Mouse (Mus musculus) liver, embryonic 16.5 days (tissue): ENCODE measurements around the gene Scfd2. TPM values are rescaled to one million over a fixed set of nuclear protein-coding genes. Genes with fewer than 3 reads are reported as not detected.

ENCODE experiments used
- ATAC-seq: fragments of 200-750 bp; cut with Nextera tagmentation; 2 replicates; pipeline ENCODE4 v1.8.0; 2017; ENCODE audit warnings: low read depth, mild to moderate bottlenecking, moderate number of reproducible peaks, moderate library complexity
- H3K27ac ChIP-seq: fragments of 300-500 bp; sonication (generic); 2 replicates; pipeline ENCODE4 v1.5.1; 2014; ENCODE audit warnings: mild to moderate bottlenecking, low read length
- H3K27me3 ChIP-seq: fragments of 300-500 bp; sonication (generic); 2 replicates; pipeline ENCODE4 v1.6.1; 2014; ENCODE audit warnings: low read depth, low read length, mixed read lengths; ENCODE audit not compliant: control insufficient read depth, insufficient read depth
- H3K36me3 ChIP-seq: fragments of 300-500 bp; sonication (generic); 2 replicates; pipeline ENCODE4 v1.6.1; 2014; ENCODE audit warnings: mild to moderate bottlenecking; ENCODE audit not compliant: control insufficient read depth, insufficient read depth
- H3K4me1 ChIP-seq: fragments of 300-500 bp; sonication (generic); 2 replicates; pipeline ENCODE4 v1.6.1; 2014; ENCODE audit warnings: low read depth, low read length, mixed read lengths; ENCODE audit not compliant: control insufficient read depth
- H3K4me2 ChIP-seq: fragments of 300-500 bp; sonication (generic); 2 replicates; pipeline ENCODE4 v1.6.1; 2014; ENCODE audit warnings: low read depth, low read length, mixed read lengths
- H3K4me3 ChIP-seq: fragments of 300-500 bp; sonication (generic); 2 replicates; pipeline ENCODE4 v1.5.1; 2014; ENCODE audit warnings: low read depth, mild to moderate bottlenecking, low read length
- H3K9ac ChIP-seq: fragments of 300-500 bp; sonication (generic); 2 replicates; pipeline ENCODE4 v1.6.1; 2014; ENCODE audit warnings: low read depth, low read length
- H3K9me3 ChIP-seq: fragments of 300-500 bp; sonication (generic); replicated peaks from 2 replicates; pipeline ENCODE4 v1.6.1; 2016; ENCODE audit warnings: low read length; ENCODE audit not compliant: control insufficient read depth
- WGBS: fragments of 180-500 bp; shearing (Covaris S2); extraction: QIAGEN DNeasy Blood & Tissue Kit; methylation state at CpG from one replicate; pipeline ENCODE4 v1.1.7; 2014; ENCODE audit not compliant: insufficient replicate concordance; 5-methylcytosine and 5-hydroxymethylcytosine counted together
- polyA plus RNA-seq: library from polyadenylated mRNA; unstranded; fragments of >200 nt; fragmentation: Nextera tagmentation; extraction: Ambion mirVana; gene quantifications from 2 replicates; pipeline ENCODE4 v1.2.1, GENCODE M21; 2015

Gene Scfd2
- polyA plus RNA-seq, 1 experiment from 2014 or later: 10.4 TPM

DNA sequence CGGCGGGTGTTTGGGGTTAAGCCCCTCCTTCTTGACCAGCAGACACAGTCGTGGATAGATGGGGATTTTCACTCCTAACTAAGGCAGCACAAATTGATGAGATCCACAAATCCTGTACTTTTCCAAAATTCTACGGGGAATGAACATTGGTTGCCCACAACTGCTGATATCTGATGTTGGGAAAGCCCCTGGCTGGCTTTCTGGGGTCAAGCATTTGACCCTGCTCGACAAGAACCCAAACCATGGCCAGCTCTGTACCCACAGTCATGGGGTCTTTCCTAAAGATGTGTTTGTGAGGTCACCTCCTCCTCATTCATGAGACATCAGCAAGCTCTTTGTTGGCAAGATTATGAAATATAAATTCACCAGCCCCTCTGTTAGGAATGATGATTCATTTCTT is 230.6 kb downstream of the Scfd2 start:
- no peaks in the 10 kb centered on the region for H3K4me1 ChIP-seq
- no peaks in the 10 kb centered on the region for H3K36me3 ChIP-seq
- no peak overlapping the region for H3K4me3 ChIP-seq
- no peaks in the 10 kb centered on the region for H3K9me3 ChIP-seq
- H3K27ac ChIP-seq: no peak overlapping the region
- ATAC-seq: no peak
- no peak overlapping the region for H3K4me2 ChIP-seq
- H3K9ac ChIP-seq: no peak overlapping the region
- 62% methylated on average over 5 of the region's 5 CpGs for WGBS
- H3K27me3 ChIP-seq: no peaks in the 10 kb centered on the region

DNA sequence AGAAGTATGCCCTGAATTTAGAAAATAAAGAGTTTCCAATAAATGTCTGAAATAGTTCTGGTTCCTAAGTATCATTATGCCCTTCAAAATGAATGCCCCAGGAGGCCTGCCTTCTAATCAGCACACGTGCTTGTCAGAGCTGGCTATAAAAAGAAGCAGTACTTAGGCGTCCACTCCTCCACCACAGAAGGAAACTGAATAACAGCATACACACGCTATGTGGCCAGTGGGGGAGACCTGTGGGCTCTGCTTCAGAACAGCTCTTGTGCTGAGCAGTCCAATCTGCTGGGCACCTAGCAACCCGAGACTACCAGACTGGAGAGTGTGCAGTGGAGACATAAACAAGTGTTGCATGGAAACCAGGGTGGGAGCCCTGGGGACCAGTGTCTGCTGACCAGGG is 231.4 kb downstream of the Scfd2 start:
- H3K4me1 ChIP-seq: no peaks in the 10 kb centered on the region
- H3K27ac ChIP-seq: no peak overlapping the region
- H3K4me3 ChIP-seq: no peak overlapping the region
- H3K4me2 ChIP-seq: no peak overlapping the region
- H3K9ac ChIP-seq: no peak overlapping the region
- no peaks in the 10 kb centered on the region for H3K36me3 ChIP-seq
- no peak for ATAC-seq
- H3K9me3 ChIP-seq: no peaks in the 10 kb centered on the region
- 40% methylated on average over 4 of the region's 4 CpGs for WGBS
- no peaks in the 10 kb centered on the region for H3K27me3 ChIP-seq

DNA sequence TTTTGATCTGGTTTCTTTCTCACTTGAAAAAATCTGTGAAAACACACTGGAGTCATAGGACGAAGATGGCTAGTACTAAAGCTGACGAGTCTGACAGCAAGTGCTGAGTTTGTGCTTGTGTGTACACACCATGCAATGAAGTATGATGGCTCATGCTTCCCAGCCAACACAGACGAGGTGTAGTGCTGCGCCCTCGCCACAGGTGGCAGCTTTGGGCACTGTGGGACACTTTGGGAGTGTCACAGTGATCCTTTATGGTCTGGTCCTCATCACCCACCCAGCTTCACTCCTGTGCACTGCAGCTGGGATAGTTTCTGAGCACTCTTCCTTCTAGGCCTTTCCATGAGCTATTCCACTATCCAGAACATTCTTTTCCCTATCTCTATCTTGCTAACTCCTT is 234.4 kb downstream of the Scfd2 start:
- H3K4me3 ChIP-seq: no peak overlapping the region
- H3K4me1 ChIP-seq: no peaks in the 10 kb centered on the region
- ATAC-seq: no peak
- no peak overlapping the region for H3K4me2 ChIP-seq
- H3K9ac ChIP-seq: no peak overlapping the region
- 55% methylated on average over 5 of the region's 5 CpGs for WGBS
- H3K27me3 ChIP-seq: no peaks in the 10 kb centered on the region
- H3K36me3 ChIP-seq: no peaks in the 10 kb centered on the region
- H3K27ac ChIP-seq: no peak overlapping the region
- H3K9me3 ChIP-seq: no peaks in the 10 kb centered on the region

DNA sequence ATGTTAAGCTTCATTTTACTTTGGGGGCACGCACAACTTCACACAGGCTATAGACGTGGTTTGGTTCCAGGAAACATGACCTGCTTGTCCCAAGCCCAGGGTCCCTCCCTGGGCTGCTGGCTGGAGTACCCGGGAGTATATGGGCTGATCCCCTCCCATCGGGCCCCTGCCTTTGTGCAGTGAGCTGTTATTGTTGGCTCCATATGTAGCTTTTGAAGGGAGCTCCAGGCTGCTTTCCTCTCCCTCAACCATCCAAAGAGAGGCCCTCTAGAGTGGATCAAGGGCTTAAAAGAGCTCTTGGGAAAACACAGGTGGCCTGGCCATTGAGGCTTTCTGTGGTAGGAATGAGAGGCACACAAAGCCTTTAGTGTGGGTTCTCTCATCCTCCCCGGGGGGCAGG is 235.5 kb downstream of the Scfd2 start:
- H3K9me3 ChIP-seq: no peaks in the 10 kb centered on the region
- H3K4me1 ChIP-seq: no peaks in the 10 kb centered on the region
- H3K4me3 ChIP-seq: no peak overlapping the region
- no peaks in the 10 kb centered on the region for H3K27me3 ChIP-seq
- H3K4me2 ChIP-seq: no peak overlapping the region
- no peaks in the 10 kb centered on the region for H3K36me3 ChIP-seq
- ATAC-seq: no peak
- H3K9ac ChIP-seq: no peak overlapping the region
- 58% methylated on average over 5 of the region's 5 CpGs for WGBS
- no peak overlapping the region for H3K27ac ChIP-seq

DNA sequence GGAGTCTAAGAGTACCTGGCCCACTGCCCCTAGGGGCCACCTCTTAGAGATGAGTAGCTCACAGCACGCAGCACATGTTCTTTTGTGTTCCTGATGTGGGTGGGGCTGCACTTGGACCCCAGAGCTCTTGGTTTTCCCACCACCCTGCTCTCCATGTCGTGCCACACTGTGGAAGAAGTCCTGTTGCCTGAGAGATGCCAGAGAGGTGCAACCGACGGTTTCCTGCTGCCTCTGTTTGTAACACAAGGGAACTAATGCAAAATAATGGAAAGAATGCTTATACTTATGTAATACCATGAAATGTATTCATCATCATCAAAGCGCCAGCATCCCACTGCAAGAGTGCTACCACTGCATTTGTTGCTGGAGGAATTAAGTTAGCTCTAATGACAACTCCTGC is 238.0 kb downstream of the Scfd2 start:
- WGBS: 61% methylated on average over 5 of the region's 5 CpGs
- no peak overlapping the region for H3K4me2 ChIP-seq
- H3K27me3 ChIP-seq: no peaks in the 10 kb centered on the region
- no peaks in the 10 kb centered on the region for H3K4me1 ChIP-seq
- H3K36me3 ChIP-seq: no peaks in the 10 kb centered on the region
- H3K27ac ChIP-seq: no peak overlapping the region
- H3K4me3 ChIP-seq: no peak overlapping the region
- no peak for ATAC-seq
- no peak overlapping the region for H3K9ac ChIP-seq
- H3K9me3 ChIP-seq: no peaks in the 10 kb centered on the region

DNA sequence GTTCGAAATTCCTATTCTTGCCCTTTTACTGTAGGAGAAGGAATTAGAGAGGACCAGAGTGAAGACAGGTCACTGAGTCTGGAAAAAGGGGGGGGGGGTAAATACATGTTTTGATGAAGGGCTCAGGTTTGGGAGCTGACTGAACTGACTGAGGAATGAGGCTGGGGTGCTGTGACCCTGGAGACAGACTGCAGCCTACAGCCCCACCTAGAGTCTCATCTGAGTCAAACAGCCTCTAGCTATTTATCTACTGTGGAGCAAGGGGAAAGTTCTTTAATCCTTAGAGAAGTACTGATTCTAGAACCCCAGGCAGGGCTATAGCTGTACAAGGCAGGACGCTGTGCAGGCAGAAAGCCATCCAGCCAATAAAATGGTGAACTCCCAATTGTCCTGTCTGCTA is 239.5 kb downstream of the Scfd2 start:
- Histone ChIP-seq H3K4me3 (no peak overlapping the region), H3K4me1 (no peaks in the 10 kb centered on the region), H3K9ac (no peak overlapping the region), H3K4me2 (no peak overlapping the region), H3K36me3 (no peaks in the 10 kb centered on the region), H3K9me3 (no peaks in the 10 kb centered on the region), H3K27ac (no peak overlapping the region), H3K27me3 (no peaks in the 10 kb centered on the region)
- no peak for ATAC-seq
- 69% methylated on average over 2 of the region's 2 CpGs for WGBS

DNA sequence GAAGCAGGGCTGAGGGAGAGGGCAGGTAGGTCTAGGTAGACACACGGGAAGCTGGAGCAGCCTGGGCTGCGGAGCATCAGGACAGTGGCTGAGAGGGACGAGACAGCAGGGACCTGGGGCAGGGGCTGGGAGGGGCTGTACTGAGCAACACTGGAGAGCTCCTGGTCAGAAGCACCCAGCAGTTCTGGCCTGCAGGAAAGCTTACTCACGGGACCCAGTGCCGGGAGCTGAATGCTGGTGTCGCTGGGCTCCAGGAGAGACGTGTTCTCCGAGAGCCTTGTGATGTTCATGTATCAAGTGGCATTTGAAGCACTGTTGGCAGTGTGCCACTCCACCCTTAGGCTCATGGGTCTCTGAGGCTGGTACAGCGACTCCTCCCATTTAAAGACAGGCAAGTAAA is 240.0 kb downstream of the Scfd2 start:
- Histone ChIP-seq H3K9ac (no peak overlapping the region), H3K27ac (no peak overlapping the region), H3K4me3 (no peak overlapping the region), H3K4me2 (no peak overlapping the region), H3K36me3 (no peaks in the 10 kb centered on the region), H3K27me3 (no peaks in the 10 kb centered on the region), H3K9me3 (no peaks in the 10 kb centered on the region), H3K4me1 (no peaks in the 10 kb centered on the region)
- ATAC-seq: no peak
- 75% methylated on average over 9 of the region's 9 CpGs for WGBS

DNA sequence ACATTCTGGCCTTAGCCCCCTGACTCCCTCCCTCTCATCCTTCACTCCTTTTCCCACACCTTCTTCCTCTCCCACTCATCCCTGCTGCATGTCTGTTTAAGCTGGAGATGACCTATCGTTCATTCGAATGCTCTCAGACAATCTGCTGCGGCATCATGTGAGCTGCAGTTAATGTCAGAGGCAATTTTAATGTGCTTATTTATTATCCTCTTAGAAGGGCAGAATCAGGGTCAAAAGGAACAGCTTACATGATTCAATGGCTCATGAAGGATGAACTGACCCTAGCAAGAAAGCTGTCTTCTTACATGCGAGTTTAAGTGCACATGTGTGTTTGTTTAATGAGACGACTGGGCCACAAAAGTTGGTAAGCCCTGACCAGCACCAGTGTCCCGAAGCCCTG is 241.6 kb downstream of the Scfd2 start:
- no peak overlapping the region for H3K9ac ChIP-seq
- no peak overlapping the region for H3K27ac ChIP-seq
- no peak overlapping the region for H3K4me2 ChIP-seq
- H3K9me3 ChIP-seq: no peaks in the 10 kb centered on the region
- no peak for ATAC-seq
- no peaks in the 10 kb centered on the region for H3K4me1 ChIP-seq
- WGBS: 74% methylated on average over 6 of the region's 6 CpGs
- no peaks in the 10 kb centered on the region for H3K36me3 ChIP-seq
- no peak overlapping the region for H3K4me3 ChIP-seq
- no peaks in the 10 kb centered on the region for H3K27me3 ChIP-seq

DNA sequence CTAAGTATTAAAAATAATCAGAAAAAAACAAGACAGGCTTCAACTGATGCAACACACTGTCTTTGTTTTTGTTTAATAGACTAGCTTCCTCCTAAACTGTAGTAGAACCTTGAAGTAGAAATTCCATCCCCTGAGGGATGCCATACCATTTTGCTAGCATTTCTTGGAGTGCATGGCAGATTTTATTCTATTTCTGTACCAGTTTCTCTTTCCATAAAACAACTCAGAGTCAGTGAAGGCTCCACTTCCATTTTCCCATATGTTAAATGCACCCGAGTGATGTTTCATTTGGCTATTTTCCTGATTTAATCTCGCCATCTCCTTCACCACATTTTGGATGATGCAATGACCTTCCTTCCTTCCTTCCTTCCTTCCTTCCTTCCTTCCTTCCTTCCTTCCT is 243.4 kb downstream of the Scfd2 start:
- 65% methylated on average over 2 of the region's 2 CpGs for WGBS
- Histone ChIP-seq H3K27me3 (no peaks in the 10 kb centered on the region), H3K36me3 (no peaks in the 10 kb centered on the region), H3K4me1 (no peaks in the 10 kb centered on the region), H3K9me3 (no peaks in the 10 kb centered on the region), H3K27ac (no peak overlapping the region), H3K9ac (no peak overlapping the region), H3K4me3 (no peak overlapping the region), H3K4me2 (no peak overlapping the region)
- no peak for ATAC-seq

DNA sequence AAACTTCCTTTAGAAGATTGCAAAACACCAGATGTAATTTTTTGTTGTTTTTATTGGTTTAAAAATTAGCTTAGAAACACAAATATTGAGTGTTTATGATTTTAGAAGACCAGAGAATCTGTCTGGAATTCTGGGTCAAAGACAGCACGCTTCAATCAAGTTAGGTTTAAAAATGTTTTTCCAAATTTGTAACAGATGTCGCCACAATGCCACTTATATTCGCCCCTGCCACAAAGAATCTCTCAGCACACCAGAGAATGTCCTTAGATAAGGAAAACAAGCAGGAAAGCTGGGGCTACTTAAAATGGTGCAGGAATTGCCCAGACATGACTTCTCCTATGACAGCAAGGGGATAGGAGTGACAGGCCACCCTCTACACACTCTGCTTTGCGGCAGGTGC is 245.3 kb downstream of the Scfd2 start:
- Histone ChIP-seq H3K27me3 (no peaks in the 10 kb centered on the region), H3K4me1 (no peaks in the 10 kb centered on the region), H3K36me3 (no peaks in the 10 kb centered on the region), H3K4me2 (no peak overlapping the region), H3K27ac (no peak overlapping the region), H3K9me3 (no peaks in the 10 kb centered on the region), H3K4me3 (no peak overlapping the region), H3K9ac (no peak overlapping the region)
- no peak for ATAC-seq
- 62% methylated on average over 4 of the region's 4 CpGs for WGBS
